Mouse (Mus musculus): ENCODE data around the gene Araf.

Gene Araf

DNA sequence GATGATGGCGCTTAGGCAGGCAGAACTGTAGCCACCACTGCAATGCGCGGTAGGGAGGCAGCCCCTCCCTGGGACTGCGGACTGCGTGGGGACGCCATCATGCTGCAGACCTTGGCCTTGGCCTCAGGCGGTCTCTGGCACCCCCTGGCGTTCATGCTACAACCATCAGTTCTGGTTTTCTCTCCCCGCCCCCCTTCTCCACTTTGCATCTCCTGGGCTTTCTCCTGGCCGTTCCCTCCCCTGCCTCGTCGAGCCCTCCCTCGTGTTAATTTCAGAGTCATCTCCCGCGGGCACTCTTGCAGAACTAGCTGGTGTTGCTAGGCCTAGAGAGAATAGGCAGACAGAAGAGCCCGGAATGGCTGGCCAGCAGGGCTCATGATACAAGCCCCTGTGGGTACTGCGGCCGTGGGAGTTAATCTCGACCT, 21.6 kb downstream of the Araf start:
- no peak for TF ChIP-seq GATA4 (IDR thresholded peaks at IDR 0.05; ENCODE audit: insufficient replicate concordance, low read length)

DNA sequence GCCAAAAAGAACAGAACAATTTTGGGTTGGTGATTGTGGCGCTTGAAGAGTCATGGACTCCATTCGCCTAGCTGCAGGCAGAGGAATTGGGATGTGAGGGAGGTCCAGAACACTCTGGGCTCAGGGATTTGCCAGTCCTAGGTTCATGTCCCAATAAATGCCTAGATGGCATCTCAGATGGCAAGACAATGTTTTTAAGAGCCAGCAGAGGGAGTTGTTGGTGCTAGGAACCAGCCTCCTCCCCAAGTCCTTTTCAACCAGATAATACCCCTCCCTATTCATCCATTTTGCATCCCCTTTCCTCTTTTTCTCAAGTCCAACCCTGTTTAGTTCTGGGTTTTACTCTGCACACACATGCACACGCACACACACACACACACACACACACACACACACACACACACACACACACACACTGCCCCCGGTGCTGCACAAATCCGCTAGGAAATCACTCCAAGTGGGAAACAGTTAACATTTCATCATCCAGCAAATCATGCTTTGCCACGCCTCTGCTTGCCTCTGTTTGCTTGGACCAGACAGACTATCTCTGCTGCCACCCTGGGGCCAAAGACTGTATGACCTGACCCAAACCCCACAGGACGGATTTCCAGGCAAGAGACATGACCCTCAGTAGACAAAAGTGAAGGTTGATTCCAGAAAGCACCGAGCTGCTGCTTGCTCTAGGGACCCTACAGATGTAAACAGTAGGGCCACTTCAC, 22.3 kb downstream of the Araf start:
- TF ChIP-seq GATA4 (IDR thresholded peaks at IDR 0.05; ENCODE audit: insufficient replicate concordance, low read length), result no peak

DNA sequence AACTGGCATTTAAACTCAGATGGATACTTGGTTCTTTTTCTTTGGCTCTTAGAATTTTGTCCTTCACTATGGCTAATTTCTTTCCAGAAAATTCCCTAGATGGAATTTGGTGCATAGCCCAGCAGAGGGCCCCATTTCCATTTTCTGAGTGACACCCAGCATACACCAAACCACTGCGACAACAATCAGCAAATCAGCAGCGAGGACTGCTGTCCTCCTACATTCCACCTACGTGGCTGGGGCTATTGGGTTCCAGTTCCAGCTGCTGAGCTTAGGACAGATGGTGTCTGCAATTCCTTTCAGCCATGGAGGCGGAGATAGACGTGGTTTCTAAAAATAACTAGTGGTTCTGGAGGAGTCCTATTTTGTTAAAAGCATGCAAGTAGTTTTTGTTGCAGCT, 31.3 kb downstream of the Araf start:
- no peak for TF ChIP-seq GATA4 (IDR thresholded peaks at IDR 0.05; ENCODE audit: insufficient replicate concordance, low read length)

DNA sequence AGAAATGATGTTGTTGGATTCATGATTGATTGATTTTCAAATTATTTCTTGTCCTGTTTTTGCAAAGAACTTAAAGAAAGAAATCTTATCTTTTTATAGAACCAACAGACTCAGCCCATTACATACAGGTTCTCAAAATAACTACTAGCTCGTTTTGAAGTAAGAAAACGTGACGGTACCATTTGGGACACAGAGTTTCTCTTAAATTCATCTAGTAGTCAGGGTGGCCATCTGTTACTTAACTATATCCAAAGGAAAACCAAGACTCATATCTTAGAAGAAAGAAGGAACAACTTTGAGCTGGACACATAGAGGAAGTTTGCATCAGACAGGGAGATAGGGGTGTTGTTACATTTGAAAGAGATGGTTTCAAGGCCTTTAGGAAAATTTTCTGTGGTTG, 49.6 kb downstream of the Araf start:
- no peak for TF ChIP-seq GATA4 (IDR thresholded peaks at IDR 0.05; ENCODE audit: insufficient replicate concordance, low read length)

DNA sequence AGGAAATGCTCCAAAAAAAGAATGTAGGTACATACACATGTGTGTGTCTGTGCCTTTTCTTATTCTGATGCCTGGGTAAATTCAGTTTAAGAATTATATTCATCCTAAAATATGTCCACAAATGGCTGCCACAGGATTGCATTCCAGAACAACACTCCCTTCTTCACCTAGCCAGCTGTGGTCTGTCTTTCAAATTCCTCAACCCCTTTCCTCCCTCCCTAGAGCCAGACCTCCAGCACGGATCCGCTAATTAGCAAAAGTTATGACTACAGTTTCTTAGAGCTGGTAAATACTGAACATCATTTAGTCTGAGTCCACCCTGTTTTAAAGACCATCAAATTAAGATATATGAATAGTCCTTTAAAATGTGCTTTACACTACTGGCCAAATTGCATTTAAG, 50.2 kb downstream of the Araf start:
- no peak for TF ChIP-seq GATA4 (IDR thresholded peaks at IDR 0.05; ENCODE audit: insufficient replicate concordance, low read length)

DNA sequence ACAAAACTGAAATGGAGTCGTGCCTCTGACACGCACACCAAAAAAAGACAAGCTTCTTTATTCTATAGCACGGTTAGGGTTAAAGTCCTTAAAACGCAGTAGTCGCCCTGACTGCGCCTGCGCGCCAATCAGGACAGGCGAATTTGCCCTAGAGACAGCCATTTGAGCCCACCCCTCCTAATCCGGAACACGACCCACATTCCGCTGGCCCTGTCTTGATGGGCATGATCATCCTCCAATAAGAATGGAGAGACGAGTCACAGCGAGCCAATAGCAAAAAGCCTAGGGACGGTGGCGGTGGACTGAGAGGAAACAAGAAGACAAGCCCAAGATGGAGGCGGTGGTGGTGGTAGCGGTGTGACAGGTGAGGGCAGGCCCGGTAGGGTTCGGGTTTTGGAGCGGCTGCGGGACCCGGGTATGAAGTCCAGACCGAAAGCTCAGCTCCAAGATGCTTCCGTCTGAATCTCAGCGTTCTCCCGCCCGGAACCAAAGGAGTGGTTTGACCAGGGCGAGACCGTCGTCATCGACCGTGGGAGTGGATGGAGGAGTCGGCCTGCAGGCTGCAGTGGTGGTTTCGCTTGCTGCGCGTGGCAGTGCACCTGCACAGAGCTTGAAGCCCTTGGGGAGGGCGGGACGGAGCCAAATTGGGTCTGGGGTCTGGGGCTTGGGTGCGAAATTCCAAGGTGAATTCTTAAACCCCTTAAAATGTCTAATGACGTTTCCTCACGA, 50.8 kb downstream of the Araf start:
- TF ChIP-seq GATA4 (IDR thresholded peaks at IDR 0.05; ENCODE audit: insufficient replicate concordance, low read length), result no peak

DNA sequence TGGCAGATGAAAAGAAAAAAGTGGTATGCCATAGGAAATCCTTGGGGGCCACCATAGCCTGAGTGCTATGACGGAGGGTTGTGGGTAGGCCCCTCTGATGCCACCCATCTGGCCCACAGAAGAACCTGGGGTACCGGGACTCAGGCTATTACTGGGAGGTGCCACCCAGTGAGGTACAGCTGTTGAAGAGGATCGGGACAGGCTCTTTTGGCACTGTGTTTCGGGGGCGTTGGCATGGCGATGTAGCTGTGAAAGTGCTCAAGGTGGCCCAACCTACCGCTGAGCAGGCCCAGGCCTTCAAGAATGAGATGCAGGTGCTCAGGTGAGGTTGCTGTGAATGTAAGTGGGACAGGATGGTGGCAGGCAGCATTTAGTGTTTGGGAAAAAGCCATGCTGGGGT, 56.2 kb downstream of the Araf start:
- TF ChIP-seq GATA4 (IDR thresholded peaks at IDR 0.05; ENCODE audit: insufficient replicate concordance, low read length), result no peak

DNA sequence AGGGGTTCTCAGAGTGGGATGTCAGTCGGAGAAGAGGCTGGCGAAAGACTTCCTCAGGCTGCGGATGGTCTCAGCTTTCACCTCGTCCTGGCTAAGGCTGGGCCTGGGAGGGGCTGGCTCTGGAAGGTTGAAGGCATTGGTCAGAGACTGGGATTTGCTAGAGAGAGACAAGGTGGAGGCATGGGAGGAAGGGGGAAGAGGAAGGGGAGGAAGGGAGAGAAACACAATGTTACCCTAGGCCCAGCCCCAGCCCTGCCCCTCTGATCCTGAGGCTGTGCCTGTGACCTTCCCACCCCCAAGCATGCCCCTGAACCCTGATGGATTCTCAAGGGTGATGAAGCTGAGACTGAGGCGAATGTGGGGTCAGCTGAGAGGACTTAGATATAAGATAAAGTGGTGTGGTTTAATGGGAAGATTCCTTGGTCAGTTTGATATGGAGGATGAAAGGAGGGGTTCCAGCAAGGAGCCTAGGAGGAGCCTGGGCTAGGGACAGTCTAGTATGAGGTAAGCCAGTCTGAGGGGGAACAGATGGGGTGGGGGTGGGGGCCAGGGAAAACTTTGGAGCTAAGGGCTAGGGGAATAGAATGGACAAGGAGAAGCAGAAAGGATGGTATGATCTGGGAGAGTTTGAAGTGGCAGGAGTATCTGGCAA, 64.0 kb downstream of the Araf start:
- no peak for TF ChIP-seq GATA4 (IDR thresholded peaks at IDR 0.05; ENCODE audit: insufficient replicate concordance, low read length)

DNA sequence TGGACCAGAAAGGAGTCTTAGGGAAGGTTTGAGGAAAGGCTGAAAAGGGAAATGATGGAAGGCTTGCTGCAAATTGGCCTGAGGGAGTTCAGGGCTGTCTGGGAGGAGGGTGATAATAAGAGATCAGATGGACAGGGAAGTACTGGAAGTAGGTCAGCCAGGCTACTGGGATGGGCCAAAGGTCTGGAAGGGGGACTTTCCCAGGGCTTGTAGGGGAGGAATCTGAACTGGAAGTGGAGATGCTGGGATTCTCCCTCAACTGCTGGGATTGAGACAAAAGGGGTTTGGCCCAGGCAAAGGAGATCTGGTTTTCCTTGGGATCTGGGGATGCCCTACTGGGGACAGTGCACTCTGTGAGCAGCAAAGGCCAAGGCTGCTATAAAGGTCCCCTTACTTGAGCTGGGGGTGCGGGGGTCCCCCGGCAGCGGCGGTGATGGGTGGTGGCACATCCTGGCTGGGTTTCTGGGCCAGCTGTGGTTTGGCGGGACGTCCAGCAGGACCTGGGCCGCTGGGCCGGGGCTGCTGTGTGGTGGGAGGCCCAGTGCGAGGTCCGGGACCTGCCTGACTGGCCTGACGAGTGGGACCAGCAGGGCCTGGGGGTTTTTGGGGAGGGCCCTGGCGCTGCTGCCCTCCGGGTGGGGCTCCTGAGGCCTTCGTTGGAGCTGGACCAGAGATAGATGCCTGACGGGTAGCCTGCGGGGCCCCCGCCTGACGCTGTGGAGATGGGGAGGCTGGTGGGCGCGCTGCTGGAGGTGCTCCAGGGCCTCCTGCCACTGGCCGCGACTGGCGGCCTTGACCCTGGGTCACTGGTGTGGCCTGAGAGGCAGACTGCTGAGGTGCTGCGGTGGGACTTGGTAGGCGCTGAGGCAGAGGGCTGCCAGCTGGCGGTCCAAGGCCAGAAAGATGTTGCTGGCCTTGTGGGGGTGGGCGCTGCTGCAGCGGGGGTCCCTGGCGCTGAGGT, 64.8 kb downstream of the Araf start:
- TF ChIP-seq GATA4 (IDR thresholded peaks at IDR 0.05; ENCODE audit: insufficient replicate concordance, low read length), result no peak

DNA sequence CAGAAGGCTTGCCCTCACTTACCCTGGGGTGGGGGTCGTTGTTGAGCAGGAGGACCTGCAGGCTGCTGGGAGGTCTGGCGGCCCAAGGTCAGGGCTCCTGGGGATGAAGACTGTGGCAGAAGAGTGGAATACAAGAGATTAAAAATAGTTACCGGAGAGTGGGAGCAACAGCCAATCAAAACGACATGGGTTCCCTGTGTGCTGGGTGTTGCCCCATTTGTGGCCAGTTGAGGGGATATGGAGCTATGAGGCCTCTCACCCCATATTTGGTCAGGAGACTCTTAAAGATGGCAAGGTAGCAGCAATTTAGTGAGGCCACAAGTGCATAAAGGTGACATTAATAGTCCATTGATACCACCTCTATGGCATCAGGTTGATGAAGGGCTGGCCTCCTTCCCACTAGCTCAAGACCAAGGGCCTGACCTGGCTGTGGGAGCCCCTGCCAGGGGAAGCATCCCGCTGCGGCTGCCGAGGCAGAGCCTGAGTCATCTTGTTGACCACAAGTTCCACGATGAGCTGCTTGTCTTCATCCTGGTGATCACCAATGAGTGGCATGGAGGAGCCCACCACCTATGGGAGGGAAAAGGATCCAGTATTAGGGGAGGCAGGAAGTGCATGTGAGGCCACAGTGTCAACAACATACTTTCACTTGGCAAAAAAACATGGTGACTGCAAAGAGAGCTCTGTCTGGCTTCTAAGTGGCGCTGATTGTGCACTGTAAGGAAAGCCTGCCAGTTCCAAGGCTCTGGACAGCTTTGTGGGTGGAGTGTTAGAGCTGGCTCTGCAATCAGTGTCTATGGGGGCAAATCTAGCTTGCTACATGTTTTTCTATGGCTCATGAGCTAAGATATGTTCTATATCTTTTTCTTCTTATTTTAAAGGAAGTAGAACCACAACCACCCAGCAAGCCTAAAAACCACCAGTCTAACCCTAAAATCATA, 65.8 kb downstream of the Araf start:
- no peak for TF ChIP-seq GATA4 (IDR thresholded peaks at IDR 0.05; ENCODE audit: insufficient replicate concordance, low read length)

DNA sequence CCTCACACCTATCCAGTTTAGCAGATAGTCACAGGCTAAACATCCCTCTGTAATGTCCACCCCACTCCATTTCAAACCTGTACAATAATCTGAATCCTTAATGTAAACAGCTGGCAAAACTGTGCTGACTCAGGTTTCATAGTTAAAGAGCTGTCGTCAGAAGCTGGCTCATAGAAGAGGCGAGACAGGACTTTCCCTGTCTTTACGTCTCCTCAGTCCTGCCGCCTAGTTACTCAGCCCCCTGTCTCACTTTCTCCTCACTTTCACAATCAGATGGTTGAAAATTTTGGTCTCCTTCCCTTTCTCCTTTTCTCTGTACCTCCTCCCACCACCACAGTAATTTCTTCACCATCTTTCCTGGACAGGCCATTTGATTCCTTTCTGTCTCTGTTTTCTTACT, 70.5 kb downstream of the Araf start:
- no peak for TF ChIP-seq GATA4 (IDR thresholded peaks at IDR 0.05; ENCODE audit: insufficient replicate concordance, low read length)

DNA sequence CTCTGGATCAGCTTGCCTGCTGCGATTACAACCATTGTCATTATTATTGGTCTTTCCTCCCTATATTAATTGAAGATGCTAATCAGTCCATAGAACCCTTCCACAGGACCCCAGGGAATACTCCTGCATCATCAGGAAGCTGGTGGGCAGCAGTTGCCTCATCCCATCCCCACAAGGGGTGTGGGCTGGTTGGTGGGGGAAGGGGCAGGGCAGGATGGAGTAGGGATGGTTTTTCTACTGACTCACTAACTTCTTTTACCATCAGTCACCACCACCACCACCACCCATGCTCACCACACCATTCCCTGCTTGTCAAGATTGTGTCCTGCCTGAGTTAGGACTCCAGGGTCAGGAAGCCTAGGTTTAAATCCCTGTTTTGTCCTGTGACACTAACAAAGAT, 71.6 kb downstream of the Araf start:
- no peak for TF ChIP-seq GATA4 (IDR thresholded peaks at IDR 0.05; ENCODE audit: insufficient replicate concordance, low read length)

DNA sequence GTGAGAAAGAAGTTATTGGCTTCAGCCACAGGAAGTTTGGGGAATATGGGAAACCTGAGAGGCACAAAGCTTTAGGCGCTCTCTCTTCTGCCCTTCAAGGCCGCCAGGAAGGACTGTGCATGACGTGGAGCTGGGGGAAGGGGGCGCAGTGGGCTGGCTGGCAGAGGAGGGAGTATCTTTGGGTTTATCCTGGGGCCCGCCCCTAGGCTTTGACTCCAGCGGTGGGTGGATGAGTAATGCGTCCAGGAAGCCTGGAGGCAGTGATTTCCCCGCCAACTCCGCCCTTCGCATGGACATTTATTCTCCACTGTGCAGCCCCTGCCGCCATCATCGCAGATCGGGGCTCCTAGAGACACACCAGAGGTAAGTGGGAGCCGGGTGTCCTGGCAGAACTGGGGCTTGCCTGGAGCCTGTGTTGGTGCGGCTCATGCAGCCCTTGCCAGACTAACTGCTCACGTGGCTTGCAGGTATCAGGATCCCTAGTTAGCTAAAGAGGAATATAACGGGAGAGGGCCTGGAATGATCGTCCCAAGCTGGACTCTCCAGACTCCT, 72.4 kb downstream of the Araf start, which contains the start of gene Timp1:
Gene Timp1 (plus strand): TSS at position 205 of the 552 bp plus-strand sequence.
- TF ChIP-seq GATA4 (IDR thresholded peaks at IDR 0.05; ENCODE audit: insufficient replicate concordance, low read length), result no peak

Data from liver, adult (tissue).